ENCODE assay signal across 8 mouse cellular contexts in genomic region chr2:154455776-154456175, GRCm38 (mm10). TPM values are rescaled to one million over a fixed set of nuclear protein-coding genes. Genes with fewer than 3 reads are reported as not detected.
DNase-seq lines count a peak whose midpoint lies in the region; ATAC-seq and TF ChIP-seq lines count a peak whose summit lies in the region.

No protein-coding gene starts in this region.

- intact Hi-C loops in left cerebral cortex, adult 2 months (cut with DNase I), result no loop called here

- no peak overlapping the region for H3K9ac ChIP-seq in limb, embryonic 12.5 days (replicated peaks)
- H3K9ac ChIP-seq in embryonic facial prominence, embryonic 11.5 days (replicated peaks; ENCODE audit: low read length), result no peak overlapping the region
- H3K9ac ChIP-seq in heart, embryonic 13.5 days, result no peak overlapping the region
- no peak overlapping the region for H3K9ac ChIP-seq in midbrain, embryonic 15.5 days

- ATAC-seq in limb, embryonic 12.5 days (ENCODE audit: insufficient number of reproducible peaks, insufficient read depth, low FRiP score, low TSS enrichment, low read depth), result 0 out of 2 replicates have a peak, but pooled peaks have one; percentile 16
- peak; percentile 60; the same call in 1 of the 2 replicates for ATAC-seq in embryonic facial prominence, embryonic 11.5 days (replicated peaks; ENCODE audit: insufficient number of reproducible peaks, low FRiP score, low TSS enrichment, low read depth)
- ATAC-seq in heart, embryonic 13.5 days (ENCODE audit: extremely low read depth, insufficient number of reproducible peaks, low FRiP score, low TSS enrichment), result no peak
- no peak for ATAC-seq in midbrain, embryonic 15.5 days (replicated peaks)
- ATAC-seq in monocyte, adult 5-6 weeks (replicated peaks; ENCODE audit: insufficient number of reproducible peaks, low FRiP score, low TSS enrichment, poor library complexity, severe bottlenecking), result no peak

- H3K27ac ChIP-seq in limb, embryonic 12.5 days, result peak overlapping the region; percentile 45
- no peak overlapping the region for H3K27ac ChIP-seq in limb, embryonic 10.5 days
- H3K27ac ChIP-seq in embryonic facial prominence, embryonic 11.5 days (replicated peaks; ENCODE audit: low read depth, low read length), result 0 out of 2 replicates have a peak overlapping the region, but pooled peaks have one; percentile 41
- peak overlapping the region; percentile 75 for H3K27ac ChIP-seq in heart, embryonic 13.5 days (replicated peaks)
- peak overlapping the region; percentile 50 for H3K27ac ChIP-seq in left cerebral cortex, adult 2 months
- peak overlapping the region; percentile 16; the same call in 1 of the 2 replicates for H3K27ac ChIP-seq in midbrain, embryonic 15.5 days

- peaks cover 21% of the 10 kb centered on the region for H3K4me1 ChIP-seq in limb, embryonic 12.5 days (replicated peaks)
- H3K4me1 ChIP-seq in limb, embryonic 10.5 days, result peaks cover 34% of the 10 kb centered on the region
- peaks cover 6% of the 10 kb centered on the region for H3K4me1 ChIP-seq in embryonic facial prominence, embryonic 11.5 days (ENCODE audit: control insufficient read depth, insufficient read depth, low read length)
- H3K4me1 ChIP-seq in heart, embryonic 13.5 days, result peaks cover 47% of the 10 kb centered on the region
- peaks cover 5% of the 10 kb centered on the region; the same call in 1 of the 2 replicates for H3K4me1 ChIP-seq in midbrain, embryonic 15.5 days

- no peak overlapping the region for H3K4me3 ChIP-seq in limb, embryonic 12.5 days (replicated peaks)
- H3K4me3 ChIP-seq in limb, embryonic 10.5 days, result no peak overlapping the region
- no peak overlapping the region for H3K4me3 ChIP-seq in embryonic facial prominence, embryonic 11.5 days (ENCODE audit: low read depth, low read length)
- H3K4me3 ChIP-seq in heart, embryonic 13.5 days, result no peak overlapping the region
- H3K4me3 ChIP-seq in left cerebral cortex, adult 2 months, result no peak overlapping the region
- H3K4me3 ChIP-seq in midbrain, embryonic 15.5 days, result no peak overlapping the region

- no peak overlapping the region for H3K4me2 ChIP-seq in limb, embryonic 12.5 days
- no peak overlapping the region for H3K4me2 ChIP-seq in embryonic facial prominence, embryonic 11.5 days (ENCODE audit: low read depth, low read length)
- peak overlapping the region; percentile 31 for H3K4me2 ChIP-seq in heart, embryonic 13.5 days
- no peak overlapping the region for H3K4me2 ChIP-seq in midbrain, embryonic 15.5 days

- H3K27me3 ChIP-seq in limb, embryonic 12.5 days, result no peaks in the 10 kb centered on the region
- H3K27me3 ChIP-seq in limb, embryonic 10.5 days (ENCODE audit: low read depth, poor library complexity, severe bottlenecking), result no peaks in the 10 kb centered on the region
- H3K27me3 ChIP-seq in embryonic facial prominence, embryonic 11.5 days (ENCODE audit: control insufficient read depth, insufficient read depth, low read length), result no peaks in the 10 kb centered on the region
- H3K27me3 ChIP-seq in heart, embryonic 13.5 days (replicated peaks), result no peaks in the 10 kb centered on the region
- H3K27me3 ChIP-seq in midbrain, embryonic 15.5 days (replicated peaks), result no peaks in the 10 kb centered on the region

- DNase-seq in limb, embryonic 10.5 days (ENCODE audit: low spot score), result no peak
- DNase-seq in embryonic facial prominence, embryonic 11.5 days (ENCODE audit: low spot score), result peak; percentile 48
- peak; percentile 35 to 45 for DNase-seq in left cerebral cortex, adult 2 months (ENCODE audit: extremely low spot score in 1 of 2, low spot score in 2 of 2)
- no peak for DNase-seq in cerebellum, adult 9-10 months

- TF ChIP-seq CTCF in left cerebral cortex, adult 2 months (IDR thresholded peaks at IDR 0.05), result no peak

- peaks cover 10% of the 10 kb centered on the region; the same call in 1 of the 2 replicates for H3K36me3 ChIP-seq in limb, embryonic 12.5 days
- H3K36me3 ChIP-seq in limb, embryonic 10.5 days, result peaks cover 19% of the 10 kb centered on the region
- no peaks in the 10 kb centered on the region for H3K36me3 ChIP-seq in embryonic facial prominence, embryonic 11.5 days (replicated peaks; ENCODE audit: control insufficient read depth, insufficient read depth, low read depth, low read length)
- peaks cover 10% of the 10 kb centered on the region for H3K36me3 ChIP-seq in heart, embryonic 13.5 days
- H3K36me3 ChIP-seq in midbrain, embryonic 15.5 days (replicated peaks), result no peaks in the 10 kb centered on the region

- no peaks in the 10 kb centered on the region for H3K9me3 ChIP-seq in limb, embryonic 12.5 days
- no peaks in the 10 kb centered on the region for H3K9me3 ChIP-seq in limb, embryonic 10.5 days (replicated peaks)
- no peaks in the 10 kb centered on the region for H3K9me3 ChIP-seq in embryonic facial prominence, embryonic 11.5 days (replicated peaks; ENCODE audit: control insufficient read depth, low read length)
- no peaks in the 10 kb centered on the region for H3K9me3 ChIP-seq in heart, embryonic 13.5 days
- H3K9me3 ChIP-seq in midbrain, embryonic 15.5 days, result no peaks in the 10 kb centered on the region

- 20% methylated on average over 5 of the region's 5 CpGs for WGBS in limb, embryonic 12.5 days
- WGBS in limb, embryonic 10.5 days, result 19% methylated on average over 5 of the region's 5 CpGs
- 33% methylated on average over 5 of the region's 5 CpGs for WGBS in embryonic facial prominence, embryonic 11.5 days
- WGBS in heart, embryonic 13.5 days, result 27% methylated on average over 5 of the region's 5 CpGs
- 60% methylated on average over 5 of the region's 5 CpGs for WGBS in midbrain, embryonic 15.5 days

RNA-seq across cellular contexts. Expression of gene Cbfa2t2, which starts 19.5 kb away (rescaled TPM):
- 50.6 and 57.8 TPM in 2 replicates for polyA plus RNA-seq in limb, embryonic 12.5 days (2016; fragmentation: Nextera tagmentation; extraction: Ambion mirVana)
- 54.0 and 59.2 TPM in 2 replicates for polyA plus RNA-seq in limb, embryonic 10.5 days (2016; fragmentation: Nextera tagmentation; extraction: Ambion mirVana)
- 47.4 and 51.9 TPM in 2 replicates for polyA plus RNA-seq in embryonic facial prominence, embryonic 11.5 days (2014; fragmentation: Nextera tagmentation; extraction: Ambion mirVana)
- 28.3 and 29.2 TPM in 2 replicates for polyA plus RNA-seq in heart, embryonic 13.5 days (2015; fragmentation: Nextera tagmentation; extraction: Ambion mirVana)
- 10 to 100 TPM; 54.3 to 57.4 TPM for total RNA-seq in left cerebral cortex, adult 2 months (2021)
- 55.8 and 59.3 TPM in 2 replicates for polyA plus RNA-seq in midbrain, embryonic 15.5 days (2015; fragmentation: Nextera tagmentation; extraction: Ambion mirVana)
- 9.8 to 18.5 TPM (median 11.9 TPM) in 3 replicates for total RNA-seq in monocyte, adult 5-6 weeks (2017)

RNA-seq across cellular contexts. Expression of gene Snta1, which starts 47.9 kb away (rescaled TPM):
- polyA plus RNA-seq in limb, embryonic 12.5 days (2016; fragmentation: Nextera tagmentation; extraction: Ambion mirVana), result 7.5 and 8.3 TPM in 2 replicates
- 2.8 and 3.2 TPM in 2 replicates for polyA plus RNA-seq in limb, embryonic 10.5 days (2016; fragmentation: Nextera tagmentation; extraction: Ambion mirVana)
- polyA plus RNA-seq in embryonic facial prominence, embryonic 11.5 days (2014; fragmentation: Nextera tagmentation; extraction: Ambion mirVana), result 2.1 TPM in 2 replicates
- 38.0 and 41.5 TPM in 2 replicates for polyA plus RNA-seq in heart, embryonic 13.5 days (2015; fragmentation: Nextera tagmentation; extraction: Ambion mirVana)
- total RNA-seq in left cerebral cortex, adult 2 months (2021), result 10 to 100 TPM; 33.9 to 34.1 TPM
- polyA plus RNA-seq in midbrain, embryonic 15.5 days (2015; fragmentation: Nextera tagmentation; extraction: Ambion mirVana), result 10.2 and 13.2 TPM in 2 replicates
- total RNA-seq in monocyte, adult 5-6 weeks (2017), result 4.8 to 10.8 TPM (median 4.9 TPM) in 3 replicates

Comparison
In these comparisons a context has a peak if more than half of its experiments do, and no peak if none do; other contexts are left out.
1. ATAC-seq: peak in limb, embryonic 12.5 days (single experiment) and embryonic facial prominence, embryonic 11.5 days (single experiment); none in heart, embryonic 13.5 days (single experiment), midbrain, embryonic 15.5 days (single experiment) and monocyte, adult 5-6 weeks (single experiment).
2. DNase-seq: peak in embryonic facial prominence, embryonic 11.5 days (single experiment) and left cerebral cortex, adult 2 months (2 of 2); none in limb, embryonic 10.5 days (single experiment) and cerebellum, adult 9-10 months (single experiment).